Mouse (Mus musculus): ENCODE measurements around the gene Pds5a. TPM values are rescaled to one million over a fixed set of nuclear protein-coding genes. Genes with fewer than 3 reads are reported as not detected.
A peak's percentile ranks its signal among the peaks of the same experiment; 100 is the strongest.

Pds5a gene
- polyA plus RNA-seq, 1 experiment from 2014 or later: 67.6 TPM

GRCm38 (mm10) chr5:65606820-65607219, 91.3 kb downstream of the Pds5a start:
- H3K4me3 ChIP-seq (replicated peaks): no peak overlapping the region
- H3K4me2 ChIP-seq (replicated peaks): no peak overlapping the region
- H3K9ac ChIP-seq (replicated peaks): no peak overlapping the region
- H3K36me3 ChIP-seq: peaks cover 14% of the 10 kb centered on the region; the same call in 1 of the 2 replicates
- no peaks in the 10 kb centered on the region for H3K9me3 ChIP-seq
- H3K27me3 ChIP-seq: no peaks in the 10 kb centered on the region
- H3K27ac ChIP-seq: no peak overlapping the region
- WGBS: 95% methylated on average over 1 of the region's 1 CpGs
- no peak for ATAC-seq
- no peaks in the 10 kb centered on the region for H3K4me1 ChIP-seq (replicated peaks)

GRCm38 (mm10) chr5:65599681-65600080, 98.4 kb downstream of the Pds5a start:
- no peak for ATAC-seq
- Histone ChIP-seq H3K4me3 (replicated peaks) (no peak overlapping the region), H3K36me3 (peaks cover 31% of the 10 kb centered on the region), H3K27ac (no peak overlapping the region), H3K27me3 (no peaks in the 10 kb centered on the region), H3K4me2 (replicated peaks) (no peak overlapping the region), H3K9me3 (no peaks in the 10 kb centered on the region), H3K9ac (replicated peaks) (no peak overlapping the region), H3K4me1 (replicated peaks) (no peaks in the 10 kb centered on the region)
- 93% methylated on average over 7 of the region's 7 CpGs for WGBS

GRCm38 (mm10) chr5:65592421-65592820, 105.7 kb downstream of the Pds5a start:
- Histone ChIP-seq H3K9me3 (no peaks in the 10 kb centered on the region), H3K9ac (replicated peaks) (no peak overlapping the region), H3K4me3 (replicated peaks) (no peak overlapping the region), H3K4me1 (replicated peaks) (no peaks in the 10 kb centered on the region), H3K36me3 (peaks cover 18% of the 10 kb centered on the region), H3K27ac (no peak overlapping the region), H3K27me3 (no peaks in the 10 kb centered on the region), H3K4me2 (replicated peaks) (no peak overlapping the region)
- WGBS: 96% methylated on average over 2 of the region's 2 CpGs
- no peak for ATAC-seq

- Histone ChIP-seq H3K36me3 (peaks cover 23% of the 10 kb centered on the region), H3K9me3 (no peaks in the 10 kb centered on the region), H3K4me3 (replicated peaks) (no peak overlapping the region), H3K4me2 (replicated peaks) (no peak overlapping the region), H3K4me1 (replicated peaks) (no peaks in the 10 kb centered on the region), H3K27me3 (no peaks in the 10 kb centered on the region), H3K27ac (no peak overlapping the region), H3K9ac (replicated peaks) (no peak overlapping the region)
- 96% methylated on average over 1 of the region's 1 CpGs for whole genome bisulfite sequencing
- no peak for ATAC-seq
Measured at GRCm38 (mm10) chr5:65590199-65590598, 107.9 kb downstream of the Pds5a start.

GRCm38 (mm10) chr5:65586291-65586690, 111.8 kb downstream of the Pds5a start:
- Histone ChIP-seq H3K9ac (replicated peaks) (no peak overlapping the region), H3K36me3 (peaks cover 18% of the 10 kb centered on the region), H3K4me3 (replicated peaks) (no peak overlapping the region), H3K4me1 (replicated peaks) (no peaks in the 10 kb centered on the region), H3K4me2 (replicated peaks) (no peak overlapping the region), H3K9me3 (no peaks in the 10 kb centered on the region), H3K27ac (no peak overlapping the region), H3K27me3 (no peaks in the 10 kb centered on the region)
- 94% methylated on average over 5 of the region's 5 CpGs for WGBS
- no peak for ATAC-seq

- Histone ChIP-seq H3K4me3 (replicated peaks) (no peak overlapping the region), H3K9ac (replicated peaks) (no peak overlapping the region), H3K27me3 (no peaks in the 10 kb centered on the region), H3K36me3 (peaks cover 11% of the 10 kb centered on the region), H3K4me1 (replicated peaks) (no peaks in the 10 kb centered on the region), H3K27ac (no peak overlapping the region), H3K9me3 (no peaks in the 10 kb centered on the region), H3K4me2 (replicated peaks) (no peak overlapping the region)
- ATAC-seq: no peak
- 90% methylated on average over 3 of the region's 3 CpGs for WGBS
Measured at GRCm38 (mm10) chr5:65578545-65578944, 119.5 kb downstream of the Pds5a start.

GRCm38 (mm10) chr5:65575896-65576295, 122.2 kb downstream of the Pds5a start:
- WGBS: 86% methylated on average over 2 of the region's 2 CpGs
- no peak overlapping the region for H3K9ac ChIP-seq (replicated peaks)
- no peaks in the 10 kb centered on the region for H3K27me3 ChIP-seq
- no peak overlapping the region for H3K4me3 ChIP-seq (replicated peaks)
- H3K27ac ChIP-seq: no peak overlapping the region
- H3K4me2 ChIP-seq (replicated peaks): no peak overlapping the region
- H3K36me3 ChIP-seq: peaks cover 15% of the 10 kb centered on the region
- no peaks in the 10 kb centered on the region for H3K4me1 ChIP-seq (replicated peaks)
- no peaks in the 10 kb centered on the region for H3K9me3 ChIP-seq
- ATAC-seq: no peak

- H3K36me3 ChIP-seq: peaks cover 15% of the 10 kb centered on the region
- H3K4me1 ChIP-seq (replicated peaks): no peaks in the 10 kb centered on the region
- H3K27ac ChIP-seq: no peak overlapping the region
- no peak overlapping the region for H3K9ac ChIP-seq (replicated peaks)
- no peaks in the 10 kb centered on the region for H3K27me3 ChIP-seq
- WGBS: 95% methylated on average over 2 of the region's 2 CpGs
- no peak for ATAC-seq
- no peak overlapping the region for H3K4me3 ChIP-seq (replicated peaks)
- H3K4me2 ChIP-seq (replicated peaks): no peak overlapping the region
- no peaks in the 10 kb centered on the region for H3K9me3 ChIP-seq
Measured at GRCm38 (mm10) chr5:65574876-65575275, 123.2 kb downstream of the Pds5a start.

GRCm38 (mm10) chr5:65565486-65565885, 132.6 kb downstream of the Pds5a start:
- Histone ChIP-seq H3K4me2 (replicated peaks) (no peak overlapping the region), H3K27me3 (no peaks in the 10 kb centered on the region), H3K27ac (no peak overlapping the region), H3K9me3 (no peaks in the 10 kb centered on the region), H3K4me1 (replicated peaks) (peaks cover 9% of the 10 kb centered on the region), H3K36me3 (peaks cover 11% of the 10 kb centered on the region; the same call in 1 of the 2 replicates), H3K4me3 (replicated peaks) (no peak overlapping the region), H3K9ac (replicated peaks) (no peak overlapping the region)
- 90% methylated on average over 2 of the region's 2 CpGs for WGBS
- no peak for ATAC-seq

- H3K9me3 ChIP-seq: no peaks in the 10 kb centered on the region
- 24% methylated on average over 19 of the region's 20 CpGs for WGBS
- no peak overlapping the region for H3K4me3 ChIP-seq (replicated peaks)
- no peaks in the 10 kb centered on the region for H3K27me3 ChIP-seq
- ATAC-seq: 0 out of 2 replicates have a peak, but pooled peaks have one; percentile 24
- no peak overlapping the region for H3K4me2 ChIP-seq (replicated peaks)
- H3K9ac ChIP-seq (replicated peaks): no peak overlapping the region
- no peaks in the 10 kb centered on the region for H3K36me3 ChIP-seq
- H3K27ac ChIP-seq: peak overlapping the region; percentile 21; the same call in 1 of the 2 replicates
- peaks cover 9% of the 10 kb centered on the region for H3K4me1 ChIP-seq (replicated peaks)
Measured at GRCm38 (mm10) chr5:65561125-65561893, 136.8 kb downstream of the Pds5a start.

GRCm38 (mm10) chr5:65557109-65557508, 141.0 kb downstream of the Pds5a start:
- no peak overlapping the region for H3K4me2 ChIP-seq (replicated peaks)
- no peak for ATAC-seq

More at GRCm38 (mm10) chr5:65557109-65557508, 141.0 kb downstream of the Pds5a start:
- Histone ChIP-seq H3K9me3 (no peaks in the 10 kb centered on the region; the same call in 1 of the 2 replicates), H3K36me3 (peaks cover 11% of the 10 kb centered on the region; the same call in 1 of the 2 replicates), H3K4me1 (replicated peaks) (peaks cover 9% of the 10 kb centered on the region), H3K4me3 (replicated peaks) (no peak overlapping the region), H3K9ac (replicated peaks) (no peak overlapping the region), H3K27ac (no peak overlapping the region), H3K27me3 (no peaks in the 10 kb centered on the region)
